Mouse (Mus musculus): ENCODE results near the gene Foxp1. TPM values are rescaled to one million over a fixed set of nuclear protein-coding genes. Genes with fewer than 3 reads are reported as not detected.

Gene Foxp1
- polyA plus RNA-seq, 1 experiment, result 76.1 TPM

DNA sequence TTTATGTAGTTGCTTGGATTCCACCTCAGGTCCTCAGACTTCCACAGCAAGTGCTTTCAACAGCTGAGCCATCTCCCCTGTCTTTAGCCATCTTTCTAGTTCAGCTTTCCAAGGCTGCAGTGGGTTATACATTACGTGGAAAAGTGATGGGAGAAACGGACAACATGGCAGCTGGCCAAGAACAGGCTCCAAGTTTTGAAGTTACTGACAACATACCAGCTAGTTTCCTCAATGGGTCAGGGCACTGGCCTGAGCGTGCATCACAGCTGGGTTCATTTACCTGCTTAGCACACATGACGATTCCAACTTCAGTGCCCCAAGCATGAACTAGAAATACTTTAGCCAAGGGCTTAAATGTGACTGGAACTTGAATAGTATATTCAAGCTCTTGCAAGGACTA is 404.0 kb downstream of the Foxp1 start:
- H3K9me3 ChIP-seq, result no peaks in the 10 kb centered on the region
- no peaks in the 10 kb centered on the region for H3K4me1 ChIP-seq
- no peaks in the 10 kb centered on the region for H3K27me3 ChIP-seq (replicated peaks)
- no peak overlapping the region for H3K4me3 ChIP-seq (replicated peaks)
- TF ChIP-seq FLI1 (IDR thresholded peaks at IDR 0.05; ENCODE audit: low read length) (no peak), GATA1 (IDR thresholded peaks at IDR 0.05; ENCODE audit: borderline replicate concordance, low read length) (no peak)
- no peaks in the 10 kb centered on the region for H3K36me3 ChIP-seq (replicated peaks; ENCODE audit: low read length)

GRCm38 (mm10) chr6:99117411-99117810 is 405.1 kb downstream of the Foxp1 start:
- Histone ChIP-seq H3K9me3 (no peaks in the 10 kb centered on the region), H3K4me3 (replicated peaks) (no peak overlapping the region), H3K27me3 (replicated peaks) (no peaks in the 10 kb centered on the region), H3K4me1 (no peaks in the 10 kb centered on the region), H3K36me3 (replicated peaks; ENCODE audit: low read length) (no peaks in the 10 kb centered on the region)
- TF ChIP-seq FLI1 (IDR thresholded peaks at IDR 0.05; ENCODE audit: low read length) (no peak), GATA1 (IDR thresholded peaks at IDR 0.05; ENCODE audit: borderline replicate concordance, low read length) (no peak)

- Histone ChIP-seq H3K9me3 (peaks cover 7% of the 10 kb centered on the region; the same call in 1 of the 2 replicates), H3K27me3 (replicated peaks) (no peaks in the 10 kb centered on the region), H3K36me3 (replicated peaks; ENCODE audit: low read length) (no peaks in the 10 kb centered on the region), H3K4me3 (replicated peaks) (no peak overlapping the region), H3K4me1 (0 out of 2 replicates have a peak, but pooled peaks cover 2% of the 10 kb centered on the region)
- no peak for TF ChIP-seq FLI1 (IDR thresholded peaks at IDR 0.05; ENCODE audit: low read length)
- no peak for TF ChIP-seq GATA1 (IDR thresholded peaks at IDR 0.05; ENCODE audit: borderline replicate concordance, low read length)
These were observed 410.7 kb downstream of the Foxp1 start for GRCm38 (mm10) chr6:99111856-99112255.

GRCm38 (mm10) chr6:99108417-99108816 is 414.1 kb downstream of the Foxp1 start:
- H3K27me3 ChIP-seq (replicated peaks), result no peaks in the 10 kb centered on the region
- TF ChIP-seq FLI1 (IDR thresholded peaks at IDR 0.05; ENCODE audit: low read length) (no peak), GATA1 (IDR thresholded peaks at IDR 0.05; ENCODE audit: borderline replicate concordance, low read length) (no peak)
- 0 out of 2 replicates have a peak, but pooled peaks cover 3% of the 10 kb centered on the region for H3K4me1 ChIP-seq

GRCm38 (mm10) chr6:99107674-99108073 is 414.8 kb downstream of the Foxp1 start:
- 0 out of 2 replicates have a peak, but pooled peaks cover 3% of the 10 kb centered on the region for H3K4me1 ChIP-seq
- H3K27me3 ChIP-seq (replicated peaks), result no peaks in the 10 kb centered on the region
- no peaks in the 10 kb centered on the region for H3K36me3 ChIP-seq (replicated peaks; ENCODE audit: low read length)
- TF ChIP-seq GATA1 (IDR thresholded peaks at IDR 0.05; ENCODE audit: borderline replicate concordance, low read length), result no peak
- H3K9me3 ChIP-seq, result peaks cover 7% of the 10 kb centered on the region; the same call in 1 of the 2 replicates
- H3K4me3 ChIP-seq (replicated peaks), result no peak overlapping the region

More at GRCm38 (mm10) chr6:99108417-99108816, 414.1 kb downstream of the Foxp1 start:
- Histone ChIP-seq H3K9me3 (peaks cover 7% of the 10 kb centered on the region; the same call in 1 of the 2 replicates), H3K36me3 (replicated peaks; ENCODE audit: low read length) (no peaks in the 10 kb centered on the region), H3K4me3 (replicated peaks) (no peak overlapping the region)

- no peak overlapping the region for H3K4me3 ChIP-seq (replicated peaks)
These were observed 415.4 kb downstream of the Foxp1 start for GRCm38 (mm10) chr6:99107081-99107482.

GRCm38 (mm10) chr6:99105979-99106378 is 416.5 kb downstream of the Foxp1 start:
- TF ChIP-seq FLI1 (IDR thresholded peaks at IDR 0.05; ENCODE audit: low read length), result no peak
- H3K4me1 ChIP-seq, result 0 out of 2 replicates have a peak, but pooled peaks cover 3% of the 10 kb centered on the region
- H3K36me3 ChIP-seq (replicated peaks; ENCODE audit: low read length), result no peaks in the 10 kb centered on the region
- no peak overlapping the region for H3K4me3 ChIP-seq (replicated peaks)
- no peaks in the 10 kb centered on the region for H3K27me3 ChIP-seq (replicated peaks)
- peaks cover 7% of the 10 kb centered on the region; the same call in 1 of the 2 replicates for H3K9me3 ChIP-seq

More at GRCm38 (mm10) chr6:99107081-99107482, 415.4 kb downstream of the Foxp1 start:
- no peak for TF ChIP-seq FLI1 (IDR thresholded peaks at IDR 0.05; ENCODE audit: low read length)
- TF ChIP-seq GATA1 (IDR thresholded peaks at IDR 0.05; ENCODE audit: borderline replicate concordance, low read length), result no peak
- peaks cover 7% of the 10 kb centered on the region; the same call in 1 of the 2 replicates for H3K9me3 ChIP-seq
- no peaks in the 10 kb centered on the region for H3K27me3 ChIP-seq (replicated peaks)
- 0 out of 2 replicates have a peak, but pooled peaks cover 3% of the 10 kb centered on the region for H3K4me1 ChIP-seq
- no peaks in the 10 kb centered on the region for H3K36me3 ChIP-seq (replicated peaks; ENCODE audit: low read length)

GRCm38 (mm10) chr6:99104446-99104845 is 418.1 kb downstream of the Foxp1 start:
- no peaks in the 10 kb centered on the region for H3K27me3 ChIP-seq (replicated peaks)
- H3K9me3 ChIP-seq, result 0 out of 2 replicates have a peak, but pooled peaks cover under 1% of the 10 kb centered on the region
- TF ChIP-seq FLI1 (IDR thresholded peaks at IDR 0.05; ENCODE audit: low read length) (no peak), GATA1 (IDR thresholded peaks at IDR 0.05; ENCODE audit: borderline replicate concordance, low read length) (no peak)
- 0 out of 2 replicates have a peak, but pooled peaks cover 3% of the 10 kb centered on the region for H3K4me1 ChIP-seq
- no peak overlapping the region for H3K4me3 ChIP-seq (replicated peaks)
- H3K36me3 ChIP-seq (replicated peaks; ENCODE audit: low read length), result no peaks in the 10 kb centered on the region

- no peak for TF ChIP-seq FLI1 (IDR thresholded peaks at IDR 0.05; ENCODE audit: low read length)
- no peak for TF ChIP-seq GATA1 (IDR thresholded peaks at IDR 0.05; ENCODE audit: borderline replicate concordance, low read length)
- 0 out of 2 replicates have a peak, but pooled peaks cover 3% of the 10 kb centered on the region for H3K4me1 ChIP-seq
- H3K9me3 ChIP-seq, result no peaks in the 10 kb centered on the region
- H3K4me3 ChIP-seq (replicated peaks), result no peak overlapping the region
- H3K36me3 ChIP-seq (replicated peaks; ENCODE audit: low read length), result no peaks in the 10 kb centered on the region
- H3K27me3 ChIP-seq (replicated peaks), result no peaks in the 10 kb centered on the region
These were observed 418.6 kb downstream of the Foxp1 start for GRCm38 (mm10) chr6:99103911-99104310.

DNA sequence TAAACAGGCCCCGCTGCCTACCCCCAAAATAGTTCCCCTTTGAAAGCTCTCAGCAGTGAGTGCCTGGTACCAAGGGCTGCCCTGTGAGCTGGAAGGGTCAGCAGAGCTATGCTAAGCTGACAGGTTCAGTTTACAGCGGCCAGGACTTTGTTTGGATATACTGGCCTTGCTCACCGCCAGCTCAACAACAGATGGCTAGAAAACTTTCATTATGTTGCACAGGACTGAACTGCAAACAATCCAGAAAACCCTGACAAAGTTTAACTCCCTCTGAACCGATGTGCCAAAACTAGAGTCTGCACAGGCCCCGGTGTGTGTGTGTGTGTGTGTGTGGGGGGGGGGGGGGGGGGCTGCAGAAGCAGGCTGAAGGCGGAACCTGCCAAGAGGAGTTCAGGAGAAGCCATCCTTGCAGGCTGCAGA is 421.0 kb downstream of the Foxp1 start:
- Histone ChIP-seq H3K4me1 (peaks cover 10% of the 10 kb centered on the region), H3K4me3 (replicated peaks) (no peak overlapping the region), H3K36me3 (replicated peaks; ENCODE audit: low read length) (no peaks in the 10 kb centered on the region), H3K27me3 (replicated peaks) (no peaks in the 10 kb centered on the region), H3K9me3 (no peaks in the 10 kb centered on the region)
- TF ChIP-seq FLI1 (IDR thresholded peaks at IDR 0.05; ENCODE audit: low read length) (no peak), GATA1 (IDR thresholded peaks at IDR 0.05; ENCODE audit: borderline replicate concordance, low read length) (no peak)
